Mouse (Mus musculus) midbrain, embryonic 13.5 days (tissue): ENCODE measurements around the gene Gm42957. TPM values are rescaled to one million over a fixed set of nuclear protein-coding genes. Genes with fewer than 3 reads are reported as not detected.

ENCODE experiments used
- ATAC-seq: fragments of 200-750 bp; cut with Nextera tagmentation; 2 replicates; pipeline ENCODE4 v1.8.0; 2017; ENCODE audit warnings: mild to moderate bottlenecking, moderate TSS enrichment, moderate library complexity
- H3K27ac ChIP-seq: fragments of 300-500 bp; sonication (generic); 2 replicates; pipeline ENCODE4 v1.5.1; 2015; ENCODE audit warnings: inconsistent platforms, mild to moderate bottlenecking, moderate library complexity
- H3K27me3 ChIP-seq: fragments of 300-500 bp; sonication (generic); 2 replicates; pipeline ENCODE4 v1.6.1; 2015; ENCODE audit warnings: mild to moderate bottlenecking, inconsistent platforms
- H3K36me3 ChIP-seq: fragments of 300-500 bp; sonication (generic); 2 replicates; pipeline ENCODE4 v1.6.1; 2015; ENCODE audit warnings: mild to moderate bottlenecking, inconsistent platforms
- H3K4me1 ChIP-seq: fragments of 300-500 bp; sonication (generic); replicated peaks from 2 replicates; pipeline ENCODE4 v1.6.1; 2015; ENCODE audit warnings: inconsistent platforms
- H3K4me2 ChIP-seq: fragments of 300-500 bp; sonication (generic); replicated peaks from 2 replicates; pipeline ENCODE4 v1.6.1; 2015; ENCODE audit warnings: moderate library complexity, mild to moderate bottlenecking, inconsistent platforms
- H3K4me3 ChIP-seq: fragments of 300-500 bp; sonication (generic); replicated peaks from 2 replicates; pipeline ENCODE4 v1.5.1; 2015; ENCODE audit warnings: mild to moderate bottlenecking, inconsistent platforms
- H3K9ac ChIP-seq: fragments of 300-500 bp; sonication (generic); replicated peaks from 2 replicates; pipeline ENCODE4 v1.6.1; 2015; ENCODE audit warnings: mild to moderate bottlenecking, inconsistent platforms
- H3K9me3 ChIP-seq: fragments of 300-500 bp; sonication (generic); 2 replicates; pipeline ENCODE4 v1.6.1; 2016; ENCODE audit warnings: mild to moderate bottlenecking, inconsistent platforms
- WGBS: fragments of 180-500 bp; shearing (Covaris S2); methylation state at CpG from one replicate; pipeline ENCODE4 v1.1.7; 2015; 5-methylcytosine and 5-hydroxymethylcytosine counted together
- polyA plus RNA-seq: library from polyadenylated mRNA; unstranded; fragments of >200 nt; fragmentation: Nextera tagmentation; extraction: Ambion mirVana; gene quantifications from 2 replicates; pipeline ENCODE4 v1.2.1, GENCODE M21; 2015

The Gm42957 gene
- polyA plus RNA-seq, 1 experiment from 2014 or later, result 0.16 TPM

DNA sequence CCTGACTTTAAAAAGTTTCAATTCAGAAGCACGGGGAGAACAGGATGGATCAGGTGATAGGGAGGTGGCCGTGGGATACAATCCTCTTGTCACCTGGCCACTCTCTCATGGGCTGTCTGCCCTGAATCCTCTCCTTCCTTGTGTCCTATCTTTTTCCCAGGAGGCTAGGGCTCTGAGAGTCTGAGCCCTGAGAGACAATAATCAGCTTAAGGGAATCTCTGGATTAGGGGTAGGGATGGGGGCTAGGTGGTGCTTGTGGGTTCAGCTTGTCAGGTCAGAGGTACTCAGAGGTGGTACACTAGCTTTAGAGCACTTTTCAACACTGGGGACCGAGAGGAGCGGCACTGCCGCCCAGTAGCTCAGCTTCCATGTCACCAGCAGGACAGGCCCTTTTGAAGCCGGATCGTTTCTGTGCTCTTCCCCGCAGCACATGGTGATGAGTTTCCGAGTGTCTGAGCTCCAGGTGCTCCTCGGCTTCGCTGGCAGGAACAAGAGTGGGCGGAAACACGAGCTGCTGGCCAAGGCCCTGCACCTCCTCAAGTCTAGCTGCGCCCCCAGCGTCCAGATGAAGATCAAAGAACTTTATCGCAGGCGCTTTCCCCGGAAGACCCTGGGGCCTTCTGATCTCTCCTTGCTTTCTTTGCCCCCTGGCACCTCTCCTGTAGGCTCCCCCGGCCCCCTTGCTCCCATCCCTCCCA, 63.9 kb downstream of the Gm42957 start:
- no peaks in the 10 kb centered on the region for H3K27me3 ChIP-seq
- 57% methylated on average over 19 of the region's 19 CpGs for WGBS
- no peak overlapping the region for H3K27ac ChIP-seq
- H3K4me2 ChIP-seq, result no peak overlapping the region
- H3K9ac ChIP-seq, result no peak overlapping the region
- peaks cover 44% of the 10 kb centered on the region for H3K36me3 ChIP-seq
- H3K4me3 ChIP-seq, result no peak overlapping the region
- no peak for ATAC-seq
- H3K4me1 ChIP-seq, result peaks cover 26% of the 10 kb centered on the region
- no peaks in the 10 kb centered on the region for H3K9me3 ChIP-seq

DNA sequence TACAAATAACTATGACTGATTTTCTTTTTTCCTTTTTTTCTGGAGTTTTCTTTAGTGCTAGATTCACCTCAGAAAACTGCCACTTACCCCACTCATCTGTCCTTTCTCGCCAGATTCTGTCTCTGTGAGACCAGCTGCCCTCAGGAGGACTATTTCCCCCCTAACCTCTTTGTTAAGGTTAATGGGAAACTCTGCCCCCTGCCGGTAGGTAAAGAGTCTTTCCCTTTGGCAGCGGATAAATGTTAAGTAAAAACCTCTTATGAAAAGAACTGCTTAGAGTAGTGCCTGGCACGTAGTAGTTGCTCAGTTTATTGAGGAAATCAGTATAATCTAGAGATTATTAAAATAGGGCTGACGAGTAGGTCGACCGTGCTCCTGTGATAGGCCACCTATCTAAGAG, 65.1 kb downstream of the Gm42957 start:
- no peak overlapping the region for H3K9ac ChIP-seq
- no peak for ATAC-seq
- H3K4me3 ChIP-seq, result no peak overlapping the region
- no peaks in the 10 kb centered on the region for H3K27me3 ChIP-seq
- H3K9me3 ChIP-seq, result no peaks in the 10 kb centered on the region
- H3K4me1 ChIP-seq, result peaks cover 26% of the 10 kb centered on the region
- peaks cover 57% of the 10 kb centered on the region for H3K36me3 ChIP-seq
- H3K4me2 ChIP-seq, result no peak overlapping the region
- WGBS, result 52% methylated on average over 7 of the region's 7 CpGs
- no peak overlapping the region for H3K27ac ChIP-seq

- H3K36me3 ChIP-seq, result peaks cover 63% of the 10 kb centered on the region
- H3K9ac ChIP-seq, result no peak overlapping the region
- H3K4me3 ChIP-seq, result no peak overlapping the region
- no peak overlapping the region for H3K4me2 ChIP-seq
- H3K27ac ChIP-seq, result no peak overlapping the region
- WGBS, result 89% methylated on average over 4 of the region's 4 CpGs
- H3K9me3 ChIP-seq, result no peaks in the 10 kb centered on the region
- H3K27me3 ChIP-seq, result no peaks in the 10 kb centered on the region
- H3K4me1 ChIP-seq, result peaks cover 21% of the 10 kb centered on the region
- ATAC-seq, result no peak
These were observed 65.7 kb downstream of the Gm42957 start for GRCm38 (mm10) chr3:96701003-96701402.

Other genes with a start within 250 kb of the Gm42957 start
- not detected in 2 replicates for gene BC107364, start 183.2 kb upstream of the Gm42957 start, polyA plus RNA-seq
- gene Hfe2, start 110.3 kb upstream of the Gm42957 start, polyA plus RNA-seq, result 0.62 and 0.76 TPM in 2 replicates
- gene Txnip, start 77.5 kb upstream of the Gm42957 start, polyA plus RNA-seq, result 52.2 and 57.6 TPM in 2 replicates
- gene Gm16253, start 58.5 kb upstream of the Gm42957 start, polyA plus RNA-seq, result 0.81 and 1.7 TPM in 2 replicates
- 41.1 and 42.0 TPM in 2 replicates for gene Polr3gl, start 41.3 kb upstream of the Gm42957 start, polyA plus RNA-seq
- 5.3 and 6.5 TPM in 2 replicates for gene Ankrd34a, start 38.8 kb upstream of the Gm42957 start, polyA plus RNA-seq
- 5.7 and 6.2 TPM in 2 replicates for gene Lix1l, start 34.3 kb upstream of the Gm42957 start, polyA plus RNA-seq
- gene Rbm8a, start 5.5 kb upstream of the Gm42957 start, polyA plus RNA-seq, result 147 TPM in 2 replicates
- 52.0 and 52.6 TPM in 2 replicates for gene Pex11b, start 98 bp upstream of the Gm42957 start, polyA plus RNA-seq
- gene Itga10, start 10.1 kb downstream of the Gm42957 start, polyA plus RNA-seq, result 0.71 and 0.81 TPM in 2 replicates
- gene Ankrd35, start 34.7 kb downstream of the Gm42957 start, polyA plus RNA-seq, result 0.58 and 0.59 TPM in 2 replicates
- gene Pias3, start 60.9 kb downstream of the Gm42957 start, polyA plus RNA-seq, result 33.9 and 36.7 TPM in 2 replicates
- gene Nudt17, start 73.1 kb downstream of the Gm42957 start, polyA plus RNA-seq, result 10.1 and 10.6 TPM in 2 replicates
- gene Polr3c, start 92.2 kb downstream of the Gm42957 start, polyA plus RNA-seq, result 38.4 and 38.8 TPM in 2 replicates
- gene Rnf115, start 92.2 kb downstream of the Gm42957 start, polyA plus RNA-seq, result 76.2 and 80.2 TPM in 2 replicates
- 0.14 TPM in 1 of 2 replicates, not detected in the other for gene Pdzk1, start 193.8 kb downstream of the Gm42957 start, polyA plus RNA-seq
- gene Cd160, start 193.9 kb downstream of the Gm42957 start, polyA plus RNA-seq, result 0.14 and 0.17 TPM in 2 replicates